Mouse (Mus musculus) splenic B cell, adult 2 months (primary cell): ENCODE results near the gene Ddt.
"Not testable (repeated sequence)": the region's sequence is repeated elsewhere in the genome, so short reads cannot be mapped to it uniquely, and the experiment has no call there.

Experiments used
- DNase-seq: peaks from one replicate; pipeline ENCODE4 v3.0.0-alpha.2; 2011; ENCODE audit warnings: low read depth, low spot score
- H3K27me3 ChIP-seq: 2 replicates; pipeline ENCODE4 v1.6.1; 2012; ENCODE audit warnings: mild to moderate bottlenecking, low read length, moderate library complexity, mixed read lengths; ENCODE audit not compliant: control insufficient read depth, poor library complexity, insufficient read depth, severe bottlenecking
- H3K36me3 ChIP-seq: 2 replicates; pipeline ENCODE4 v1.6.1; 2012; ENCODE audit warnings: mild to moderate bottlenecking, low read length, moderate library complexity, mixed read lengths; ENCODE audit not compliant: control insufficient read depth, poor library complexity, insufficient read depth, severe bottlenecking

Ddt gene

DNA sequence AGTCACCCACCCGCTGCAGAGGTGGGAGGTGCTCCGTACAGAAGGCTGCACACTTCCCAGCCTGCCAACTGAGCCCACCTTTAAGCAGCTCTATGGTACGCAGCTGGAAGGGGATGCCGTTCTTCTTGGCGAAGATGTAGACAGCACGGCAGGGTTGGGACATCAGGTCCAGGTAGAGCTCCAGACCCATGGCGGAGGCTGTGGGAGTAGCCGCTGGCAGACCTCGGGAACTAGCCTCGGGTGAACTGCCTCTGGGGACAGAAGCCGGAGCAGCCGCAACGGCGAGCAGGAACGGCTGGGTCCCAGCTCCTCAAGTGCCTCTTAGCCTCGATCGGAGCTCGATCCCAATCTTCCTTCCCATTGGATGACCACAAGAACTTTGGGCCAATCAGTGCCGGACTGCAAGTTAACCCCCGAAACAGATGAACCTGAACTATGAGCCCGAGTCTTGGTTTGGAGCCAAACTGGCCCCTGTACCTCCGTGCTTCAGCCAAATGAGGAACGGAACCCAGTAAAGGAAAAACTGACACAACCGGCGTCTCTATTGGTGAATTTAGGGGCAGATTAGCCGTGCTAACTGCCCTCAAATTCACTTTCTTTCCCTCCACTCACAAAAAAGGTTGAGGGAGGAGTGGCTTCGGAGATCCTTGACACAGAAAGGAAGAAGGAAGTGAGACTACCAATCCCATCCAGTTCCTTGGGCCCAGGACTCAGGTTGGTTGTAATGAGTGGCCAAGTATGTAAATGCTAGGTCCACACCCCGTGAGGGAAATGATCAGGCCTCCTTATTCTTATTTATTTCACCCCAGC is 7.8 kb upstream of the Ddt start, which contains the start of the genes Gm20441 and Gstt3:
TSS of gene Gm20441 (minus strand) at position 186 of the 810 bp plus-strand sequence.
TSS of gene Gstt3 (minus strand) at position 646 of the 810 bp plus-strand sequence.
- Histone ChIP-seq H3K27me3 (no peaks in the 10 kb centered on the region), H3K36me3 (no peaks in the 10 kb centered on the region)
- peak; percentile 69 for DNase-seq

DNA sequence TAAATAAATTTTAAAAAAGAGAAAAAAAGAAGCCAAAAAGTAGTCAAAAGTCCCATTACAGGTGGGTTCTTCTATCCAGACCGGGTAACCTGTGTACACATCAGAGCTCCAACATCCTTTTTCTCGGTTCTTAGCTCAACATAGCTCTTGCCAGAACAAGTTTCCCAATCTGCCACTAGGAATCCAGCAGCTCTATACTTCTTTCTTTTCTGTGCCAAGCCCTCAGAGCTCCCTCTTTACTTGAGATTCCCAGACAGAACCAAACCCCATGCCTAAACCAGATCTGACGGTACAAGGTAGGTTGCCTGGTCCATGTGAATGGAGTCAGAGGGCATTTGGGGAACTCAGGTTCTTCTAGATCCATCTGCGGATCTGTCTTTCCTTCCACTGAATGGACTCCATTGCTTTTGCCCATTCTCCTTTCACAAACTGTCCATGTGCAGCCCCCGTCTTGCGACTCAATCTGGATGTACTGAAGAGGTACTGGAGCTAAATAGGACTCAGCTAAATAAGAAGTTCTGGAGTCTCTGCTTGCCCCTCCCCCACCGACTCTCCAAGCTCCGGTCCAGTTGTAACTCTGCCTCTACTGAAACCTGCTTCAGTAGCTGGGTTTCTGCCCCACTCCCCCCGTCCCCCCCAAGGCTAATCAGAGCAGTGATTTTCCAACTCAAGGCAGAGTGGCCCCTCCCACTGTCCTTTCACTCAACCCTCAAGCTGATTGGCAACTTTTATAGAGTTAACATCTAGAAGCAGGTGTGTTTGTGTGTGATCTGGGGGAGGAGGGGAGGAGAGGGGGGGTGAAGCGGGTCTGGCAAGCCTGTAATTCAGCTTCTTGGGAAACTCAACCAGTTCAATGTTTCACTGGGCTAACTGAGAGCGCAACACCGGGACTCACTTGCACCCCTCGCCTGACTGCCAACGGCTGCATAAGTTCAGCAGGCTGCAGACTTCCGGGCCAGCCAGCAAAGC is 6.3 kb upstream of the Ddt start:
- no peak for DNase-seq
- H3K27me3 ChIP-seq, result no peaks in the 10 kb centered on the region
- H3K36me3 ChIP-seq, result no peaks in the 10 kb centered on the region; the same call in 1 of the 2 replicates

DNA sequence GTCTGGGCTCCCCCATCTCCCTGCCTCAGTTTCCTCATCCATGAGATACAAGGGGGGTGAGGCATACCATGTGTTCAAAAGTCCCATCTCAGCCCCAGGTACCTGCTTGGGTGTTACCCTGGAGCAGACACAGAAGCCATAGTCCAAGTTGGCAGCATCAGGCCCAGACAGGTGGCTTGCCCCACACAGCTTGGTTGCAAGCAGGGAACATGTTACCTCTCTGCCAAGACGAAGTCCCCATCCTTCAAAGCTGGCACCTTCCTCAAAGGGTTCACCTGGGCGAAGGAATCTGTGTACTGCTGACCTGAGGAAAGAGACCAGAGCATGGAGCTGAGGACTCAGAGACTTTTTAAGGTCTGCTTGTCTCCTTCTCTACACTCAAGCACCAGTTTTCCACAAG is 4.7 kb upstream of the Ddt start:
- Histone ChIP-seq H3K27me3 (no peaks in the 10 kb centered on the region), H3K36me3 (no peaks in the 10 kb centered on the region; the same call in 1 of the 2 replicates)
- DNase-seq, result no peak

DNA sequence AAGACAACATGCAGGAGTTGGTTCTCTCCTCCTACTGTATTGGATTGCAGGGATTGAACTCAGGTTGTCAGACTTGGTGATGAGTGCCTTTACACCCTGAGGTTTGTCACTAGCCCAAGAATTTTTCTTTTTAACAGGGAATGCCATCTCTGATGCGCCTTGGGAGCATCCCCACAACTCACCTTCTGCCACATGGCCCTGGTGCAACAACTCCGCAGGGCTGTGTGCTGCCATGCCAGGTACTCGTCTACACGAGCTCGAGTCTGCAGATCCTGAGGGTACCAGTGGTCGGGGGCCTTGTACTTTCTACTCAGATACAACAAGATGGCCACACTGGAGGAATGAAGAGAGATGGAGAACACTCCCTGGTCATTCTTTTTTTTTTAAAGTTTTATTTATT is 3.3 kb upstream of the Ddt start:
- DNase-seq, result no peak
- Histone ChIP-seq H3K27me3 (no peaks in the 10 kb centered on the region), H3K36me3 (no peaks in the 10 kb centered on the region; the same call in 1 of the 2 replicates)

DNA sequence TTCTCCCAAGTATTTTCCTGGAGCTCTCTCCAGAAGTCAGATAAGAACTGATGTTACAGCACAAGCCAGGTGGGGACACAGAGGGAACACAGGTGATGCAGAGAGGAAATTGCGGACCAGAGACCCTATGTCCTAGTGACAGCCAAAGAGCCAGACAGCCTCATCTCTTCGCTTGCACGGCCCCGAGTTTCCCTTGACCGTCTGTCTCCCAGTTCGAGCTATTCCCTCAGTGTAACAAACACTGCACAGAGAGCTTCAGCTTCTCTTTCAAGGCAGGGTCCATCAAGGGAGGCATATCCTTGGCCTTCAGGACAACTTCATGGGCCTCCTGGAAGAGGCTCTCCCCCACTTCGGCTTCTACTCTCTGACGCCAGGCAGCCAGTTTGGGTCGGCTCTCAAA is 1.4 kb upstream of the Ddt start:
- no peaks in the 10 kb centered on the region; the same call in 1 of the 2 replicates for H3K36me3 ChIP-seq
- H3K27me3 ChIP-seq, result no peaks in the 10 kb centered on the region
- DNase-seq, result no peak

DNA sequence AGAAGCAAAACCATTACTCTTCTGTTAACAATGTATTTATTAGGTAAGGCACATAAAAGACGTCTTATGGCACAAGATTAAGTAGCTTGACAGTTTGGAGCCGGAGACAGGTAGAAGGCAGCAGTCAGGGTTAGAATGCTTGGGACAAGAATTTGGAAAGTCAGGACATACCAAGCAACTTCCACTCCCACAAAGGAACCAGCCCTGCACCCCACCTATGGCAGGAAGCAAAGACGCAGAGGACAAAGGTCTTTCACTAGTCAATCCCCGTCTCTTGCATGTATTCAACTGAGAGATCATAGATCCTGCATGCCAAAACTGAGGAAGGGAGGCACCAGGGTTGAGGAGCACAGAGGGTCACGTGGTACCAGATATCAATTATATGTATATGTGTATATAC is 888 bp upstream of the Ddt start:
- no peak for DNase-seq
- Histone ChIP-seq H3K36me3 (no peaks in the 10 kb centered on the region; the same call in 1 of the 2 replicates), H3K27me3 (no peaks in the 10 kb centered on the region)

DNA sequence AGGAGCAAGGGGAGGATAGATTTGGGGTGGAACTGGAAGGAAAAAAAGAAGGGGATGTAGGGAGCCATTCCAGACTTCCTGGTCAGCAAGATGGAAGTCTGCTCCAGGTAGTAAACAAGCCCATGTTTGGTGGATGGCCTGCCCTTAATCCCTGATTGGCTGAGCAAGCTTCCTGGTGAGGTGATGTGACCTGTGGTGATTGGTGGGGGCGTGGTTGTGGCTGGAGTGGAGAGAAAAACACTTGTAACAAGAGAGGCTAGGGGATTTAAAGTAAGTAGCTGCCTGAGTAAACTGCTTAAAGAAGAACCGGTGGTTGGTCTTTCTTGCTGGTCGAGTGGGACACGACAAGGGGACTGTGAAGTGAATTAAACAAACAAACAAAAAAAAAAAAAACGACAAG is 5.5 kb downstream of the Ddt start:
- not testable (repeated sequence) for DNase-seq, H3K36me3 ChIP-seq, H3K27me3 ChIP-seq

DNA sequence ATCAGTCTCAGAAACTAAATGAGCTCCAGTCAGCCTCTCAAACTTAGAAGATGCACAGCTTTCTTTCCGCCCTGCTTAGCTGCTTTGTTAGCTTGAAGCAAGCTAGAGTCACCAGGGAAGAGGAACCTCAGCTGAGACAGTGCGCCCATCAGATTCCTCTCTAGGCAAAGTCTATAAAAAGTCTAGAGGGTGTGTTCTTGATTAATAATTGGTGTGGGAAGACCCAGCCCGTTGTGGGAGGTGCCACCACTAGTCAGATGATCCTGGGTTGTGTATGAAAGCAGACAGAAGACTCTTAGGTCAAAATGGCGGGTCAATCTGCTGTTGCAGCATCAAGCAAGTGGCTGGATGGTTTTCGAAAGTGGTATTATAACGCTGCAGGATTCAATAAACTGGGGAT is 6.4 kb downstream of the Ddt start:
- no peaks in the 10 kb centered on the region for H3K36me3 ChIP-seq
- DNase-seq, result no peak
- no peaks in the 10 kb centered on the region for H3K27me3 ChIP-seq

DNA sequence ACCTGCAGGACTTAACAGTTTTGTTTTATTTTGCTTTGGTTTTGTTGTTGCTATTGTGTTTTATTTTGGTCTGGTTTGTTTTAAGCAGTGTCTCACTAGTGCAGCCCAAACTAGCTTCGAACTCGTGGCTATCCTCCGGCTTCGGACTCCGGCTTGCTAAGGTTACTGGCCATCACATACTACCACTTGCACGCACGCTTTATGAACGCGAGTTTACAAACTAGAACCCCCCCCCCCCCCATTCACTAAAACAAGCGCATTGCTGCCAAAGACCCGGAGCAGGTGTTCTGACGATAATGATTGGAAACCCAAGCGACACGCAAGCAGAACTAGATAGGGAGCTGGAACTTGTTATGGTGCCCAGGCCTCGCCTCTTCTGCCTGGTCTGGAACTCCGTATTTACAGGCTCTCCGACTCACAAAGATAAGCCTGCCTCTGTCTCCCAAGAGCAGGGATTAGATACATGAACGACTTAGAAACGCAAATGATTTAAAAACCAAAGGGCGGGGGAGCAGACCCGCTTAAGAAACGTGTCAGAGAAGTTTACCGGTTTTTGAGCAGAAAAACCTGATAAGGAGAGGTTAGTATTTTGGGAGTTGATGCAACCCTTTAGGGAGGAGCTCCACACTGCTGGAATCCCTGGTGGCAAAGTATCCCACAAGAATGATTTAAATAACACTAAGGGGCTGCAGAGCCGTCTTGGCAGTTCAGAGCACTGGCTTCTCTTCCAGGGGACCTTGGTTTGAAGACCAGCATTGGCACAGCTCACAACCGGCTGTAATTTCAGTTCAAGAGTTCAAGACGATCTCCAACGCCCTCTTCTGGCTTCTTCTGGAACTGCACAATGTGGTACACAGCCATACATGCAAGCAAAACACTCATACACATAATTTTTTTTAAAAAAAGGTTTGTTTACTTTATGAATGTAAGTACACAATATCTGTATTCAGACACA is 8.4 kb downstream of the Ddt start:
- no peaks in the 10 kb centered on the region for H3K36me3 ChIP-seq
- H3K27me3 ChIP-seq, result no peaks in the 10 kb centered on the region

DNA sequence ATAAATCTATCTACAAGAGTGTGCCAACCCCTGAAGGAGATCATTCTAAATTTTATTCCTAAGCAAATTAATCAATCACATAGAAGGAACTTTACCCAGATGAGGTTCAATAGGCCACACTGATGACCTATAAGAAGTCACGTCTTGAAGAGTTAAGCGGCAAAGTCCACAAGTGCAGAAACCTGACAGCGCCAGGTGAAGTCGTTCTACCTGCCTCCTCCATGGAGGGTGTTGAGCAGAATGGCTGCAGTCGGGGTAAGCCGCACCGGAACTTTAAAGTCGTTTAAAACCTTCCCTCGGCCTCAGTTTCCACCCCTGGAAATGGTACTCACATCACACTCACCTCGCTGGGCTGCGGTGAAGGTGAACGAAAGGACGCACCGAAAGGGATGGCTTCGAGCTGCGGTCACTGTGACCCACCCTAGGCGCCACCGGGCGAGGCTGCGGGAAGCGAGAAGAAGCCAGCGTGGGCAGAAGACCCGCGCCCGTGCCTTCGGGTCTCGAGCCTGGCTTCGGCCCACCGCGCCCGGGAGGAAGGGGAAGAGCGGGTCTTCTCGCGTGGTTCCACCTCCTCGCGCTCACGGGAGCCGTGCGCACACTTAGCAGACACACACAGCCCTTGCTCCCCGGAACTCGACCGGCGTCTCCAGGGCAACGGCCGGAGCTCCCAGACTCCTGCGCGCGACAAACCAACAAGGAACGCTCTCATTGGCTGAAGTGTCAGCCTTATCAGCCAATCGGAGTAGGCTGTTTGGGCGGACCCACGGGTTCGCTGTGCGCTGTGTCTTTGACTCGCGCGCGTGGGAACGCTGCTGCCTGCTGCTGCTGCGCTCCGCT is 9.3 kb downstream of the Ddt start, which contains the start of gene Cabin1:
TSS of gene Cabin1 (minus strand) at position 660 of the 837 bp plus-strand sequence.
- Histone ChIP-seq H3K27me3 (no peaks in the 10 kb centered on the region), H3K36me3 (no peaks in the 10 kb centered on the region)
- peak; percentile 99 for DNase-seq

More for the DNA sequence above, 8.4 kb downstream of the Ddt start:
- peak; percentile 94 for DNase-seq

DNA sequence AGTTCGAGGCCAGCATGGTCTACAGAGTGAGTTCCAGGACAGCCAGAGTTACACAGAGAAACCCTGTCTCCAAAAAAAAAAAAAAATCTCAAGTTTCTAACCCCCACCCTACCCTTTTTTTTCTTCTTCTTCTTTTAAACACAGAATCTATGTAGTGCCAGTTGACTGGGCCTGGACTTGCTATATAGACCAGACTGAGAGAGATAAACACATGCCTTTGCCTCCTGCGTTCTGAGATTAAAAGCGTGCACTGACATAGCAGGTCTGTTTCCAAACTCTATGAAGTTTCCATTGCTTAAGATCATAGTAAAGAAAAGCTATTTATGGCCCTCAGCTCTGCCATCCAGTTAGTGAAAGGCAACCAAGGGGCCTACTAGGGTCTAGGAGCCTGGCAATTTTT is 10.8 kb downstream of the Ddt start:
- Histone ChIP-seq H3K27me3 (no peaks in the 10 kb centered on the region), H3K36me3 (peaks cover 2% of the 10 kb centered on the region; the same call in 1 of the 2 replicates)
- DNase-seq, result no peak

DNA sequence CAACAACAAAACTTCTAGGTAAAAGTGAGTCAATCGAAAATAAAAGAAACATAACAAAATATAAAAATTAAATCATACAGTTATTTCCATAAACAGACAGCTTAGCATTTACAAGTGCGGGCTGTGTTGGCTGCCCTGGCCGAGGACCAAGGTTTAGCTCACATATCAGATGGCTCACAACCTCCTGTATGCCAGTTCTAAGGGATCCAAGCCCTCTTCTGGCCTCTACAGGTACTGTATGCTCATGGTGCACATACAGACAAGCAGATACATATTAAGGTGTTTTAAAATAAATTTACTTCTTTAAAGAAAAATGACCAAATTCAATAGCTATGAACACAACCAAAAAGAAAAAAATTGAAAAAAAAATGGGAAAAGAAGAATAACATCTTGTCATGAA is 12.9 kb downstream of the Ddt start:
- peak; percentile 45 for DNase-seq
- H3K27me3 ChIP-seq, result no peaks in the 10 kb centered on the region

DNA sequence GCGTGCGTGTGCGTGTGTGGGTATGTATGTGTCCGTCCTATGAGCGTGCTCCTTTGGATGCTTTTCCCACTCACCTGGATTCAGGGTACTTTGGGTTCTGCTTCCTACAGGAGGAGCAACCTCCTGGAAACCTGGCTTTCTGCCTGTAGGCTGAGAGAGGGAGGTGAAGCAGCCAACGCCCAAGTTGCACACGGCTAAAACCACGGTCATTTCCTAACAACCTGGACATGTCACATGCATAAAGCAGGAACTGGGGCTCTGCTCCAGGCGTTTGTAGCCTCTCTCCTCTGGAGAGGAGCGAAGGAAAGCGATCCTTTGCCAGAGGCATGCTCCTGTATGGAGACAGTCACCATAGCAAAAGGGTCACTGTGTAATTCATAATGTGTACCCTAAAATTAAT is 16.5 kb downstream of the Ddt start:
- no peak for DNase-seq
- H3K27me3 ChIP-seq, result no peaks in the 10 kb centered on the region
- peaks cover 9% of the 10 kb centered on the region for H3K36me3 ChIP-seq

More for the DNA sequence above, 12.9 kb downstream of the Ddt start:
- H3K36me3 ChIP-seq, result peaks cover 3% of the 10 kb centered on the region; the same call in 1 of the 2 replicates
